Mouse (Mus musculus) embryonic stem cell, embryonic (primary cell): Measurements from ENCODE around the gene Cwf19l1.
"Not testable (repeated sequence)": the region's sequence is repeated elsewhere in the genome, so short reads cannot be mapped to it uniquely, and the experiment has no call there.

Source experiments
- CTCF ChIA-PET, 4 experiments: fragments of 300-600 bp in 2 of 4; fragments of 350-600 bp in 2 of 4; sonication (Branson Sonifier 250); formaldehyde crosslinking; loops; one replicate each; lab custom pipeline; 2022; ENCODE audit warnings: inconsistent platforms in 2 of 4; lab: Charles Lee
- POLR2A ChIA-PET, 4 experiments: fragments of 300-600 bp in 2 of 4; fragments of 350-600 bp in 2 of 4; sonication (Branson Sonifier 250); formaldehyde crosslinking; loops; one replicate each; lab custom pipeline; 2022; ENCODE audit warnings: antibody characterized with exemption in 4 of 4, inconsistent platforms in 1 of 4; lab: Charles Lee

Gene Cwf19l1

DNA sequence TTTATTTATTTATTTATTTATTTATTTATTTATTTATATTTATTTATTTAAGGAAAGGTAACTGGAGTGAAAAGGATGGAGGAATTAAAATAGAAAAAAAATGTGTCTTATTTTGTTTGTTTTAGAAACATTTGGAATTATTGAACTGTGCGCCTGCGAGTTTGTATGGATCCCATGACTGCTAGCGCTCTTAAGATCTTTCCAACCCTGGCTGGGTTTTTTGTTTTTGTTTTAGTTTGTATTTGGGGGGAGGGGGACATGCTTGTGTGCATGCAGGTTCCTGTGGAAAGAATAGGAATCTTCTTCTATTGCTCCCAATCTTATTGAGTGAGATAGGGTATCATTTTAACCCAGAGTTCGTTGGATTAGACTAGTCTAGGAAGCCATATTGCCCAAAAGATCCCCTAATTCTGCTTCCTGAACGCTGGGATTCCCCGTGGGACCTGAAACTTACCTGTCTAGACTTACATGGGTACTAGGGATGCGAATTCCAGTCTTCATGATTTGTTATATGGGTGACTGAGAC, 347 bp upstream of the Cwf19l1 start:
- ChIA-PET CTCF (interaction anchor here in 2 of 4 experiments (0.6 to 1.3 kb wide), 2 partner anchors 24 to 1089 kb away, joined by 3 read pairs; no protein-coding TSS in a partner anchor), POLR2A (interaction anchor here in 3 of 4 experiments (0.6 to 1.8 kb wide), 19 partner anchors 9 to 461 kb away, joined by 3 to 12 read pairs (median 3); partner anchors contain the start of genes Chuk (in 3 of the 3), Bloc1s2 (in 2 of the 3) and Slc25a28 (in 1 of the 3))

DNA sequence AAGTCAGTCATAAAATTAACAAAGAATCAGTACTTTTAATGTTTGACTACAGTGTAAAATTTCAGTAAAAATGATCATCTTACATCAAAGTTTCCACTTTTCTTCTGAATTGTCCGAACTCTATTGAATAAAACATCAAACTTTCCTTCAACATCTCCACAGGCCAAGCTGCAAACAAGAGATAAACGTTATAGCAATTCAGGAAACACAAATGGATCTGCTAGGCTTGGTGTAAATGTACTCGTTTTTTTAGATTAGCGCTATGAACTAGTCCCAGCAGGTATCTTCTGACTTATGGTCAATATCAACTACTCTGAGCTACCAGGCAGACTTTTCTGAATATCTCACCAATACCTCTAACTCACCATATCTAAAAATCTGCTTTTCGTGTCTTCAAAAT, 2.8 kb downstream of the Cwf19l1 start:
- ChIA-PET POLR2A (interaction anchor here in 1 of 4 experiments (0.9 kb wide), 1 partner anchor 19 kb away, joined by 3 read pairs; no protein-coding TSS in a partner anchor), CTCF (no interaction called here)

DNA sequence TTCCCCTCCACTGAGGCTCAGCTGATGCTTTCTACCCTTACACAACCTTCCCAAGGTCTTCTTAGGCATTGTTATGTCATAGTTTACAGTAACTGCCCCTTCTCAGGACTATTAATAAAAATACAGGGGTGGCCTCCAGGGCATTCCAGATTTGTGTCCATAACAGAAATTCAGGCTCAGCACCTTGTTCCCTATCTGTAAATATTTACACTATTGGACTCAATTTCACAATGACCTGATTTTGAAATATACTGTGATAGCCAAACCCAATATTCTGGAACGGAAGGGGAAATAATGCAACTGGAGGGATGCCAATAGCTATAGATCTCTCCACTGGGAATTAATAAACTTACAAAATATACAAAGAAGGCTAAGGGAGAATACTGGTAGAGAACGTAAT, 7.1 kb downstream of the Cwf19l1 start:
- POLR2A ChIA-PET, result interaction anchor here in 1 of 4 experiments (0.8 to 1.5 kb wide), 5 partner anchors 10 to 21 kb away, joined by 3 to 7 read pairs (median 3); partner anchors contain the start of gene Chuk
- CTCF ChIA-PET, result no interaction called here

DNA sequence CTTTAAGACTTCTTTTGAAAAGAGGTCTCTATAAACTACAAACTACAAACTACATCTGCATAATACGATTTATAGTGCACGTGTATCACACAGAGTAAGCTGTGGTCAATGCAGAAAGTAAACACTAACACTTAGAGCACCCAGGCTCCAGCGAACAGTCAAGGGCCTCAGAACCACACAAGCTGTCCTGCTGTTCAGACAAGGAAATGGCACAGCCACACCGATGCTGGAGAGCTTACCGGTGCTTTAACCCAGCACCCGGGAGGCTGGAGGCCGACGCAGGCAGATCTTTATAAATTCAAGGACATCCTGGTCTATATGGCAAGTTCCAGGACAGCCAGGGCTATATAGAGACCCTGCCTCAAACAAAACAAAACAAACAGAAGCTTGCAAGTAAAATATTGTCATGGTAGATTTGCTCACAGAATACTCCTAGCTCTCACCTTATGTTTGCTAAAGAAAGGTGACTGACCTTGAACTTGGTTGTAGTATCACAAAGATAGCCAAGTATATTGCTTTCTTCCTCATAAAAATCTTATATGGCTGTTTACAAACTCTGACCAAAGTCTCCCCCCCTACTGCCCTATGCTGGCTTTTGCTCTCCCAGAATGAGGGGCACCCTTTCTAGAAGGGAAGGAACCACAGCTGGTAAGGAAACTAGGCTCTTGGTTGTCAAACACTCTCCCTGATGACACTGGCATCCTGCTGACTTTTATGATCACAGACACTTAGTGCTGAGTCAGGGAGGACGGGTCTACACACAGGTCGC, 7.8 kb downstream of the Cwf19l1 start:
- ChIA-PET CTCF (no interaction called here), POLR2A (interaction anchor here in 1 of 4 experiments (0.8 to 1.5 kb wide), 5 partner anchors 10 to 40 kb away, joined by 3 to 10 read pairs (median 3); partner anchors contain the start of gene Chuk)

DNA sequence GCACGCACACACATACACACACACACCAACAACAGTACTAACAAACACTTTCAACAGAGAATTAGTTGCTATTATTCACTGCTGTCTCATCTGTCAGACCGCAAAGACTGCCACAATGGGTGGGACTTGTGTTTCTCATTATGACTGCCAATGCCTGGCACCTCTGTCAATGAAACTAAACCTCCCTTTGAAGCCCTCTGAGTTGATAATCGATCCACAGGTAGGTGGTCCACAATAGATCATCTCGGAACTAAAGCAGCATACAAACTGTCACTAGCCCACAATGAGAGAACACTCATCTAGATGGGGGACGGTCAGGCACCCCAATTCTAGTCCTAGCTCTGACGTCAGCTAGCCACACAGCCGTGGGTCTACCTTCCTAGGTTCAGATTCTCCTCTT, 14.5 kb downstream of the Cwf19l1 start:
- CTCF ChIA-PET, result no interaction called here
- POLR2A ChIA-PET, result interaction anchor here in 1 of 4 experiments (0.6 to 2.4 kb wide), 3 partner anchors 14 to 1883 kb away, joined by 3 to 10 read pairs (median 3); partner anchors contain the start of gene Chuk

DNA sequence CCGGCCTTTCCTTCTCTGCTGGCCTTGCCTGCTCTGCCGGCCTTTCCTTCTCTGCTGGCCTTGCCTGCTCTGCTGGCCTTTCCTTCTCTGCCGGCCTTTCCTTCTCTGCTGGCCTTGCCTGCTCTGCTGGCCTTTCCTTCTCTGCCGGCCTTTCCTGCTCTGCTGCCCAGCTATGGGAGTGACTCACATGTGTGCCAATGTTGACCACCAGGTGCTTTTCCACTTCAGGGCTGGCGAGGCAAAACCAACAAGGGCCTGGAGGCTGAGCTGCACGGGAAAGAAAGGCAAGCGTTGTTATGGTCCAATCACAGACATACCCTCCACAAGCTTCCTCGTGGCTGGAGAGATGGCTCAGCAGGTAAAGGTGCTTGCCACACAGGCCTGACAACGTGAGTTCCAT, 15.0 kb downstream of the Cwf19l1 start:
- POLR2A ChIA-PET, result interaction anchor here in 2 of 4 experiments (0.6 to 1.6 kb wide), 4 partner anchors 11 to 1883 kb away, joined by 3 to 5 read pairs (median 4); partner anchors contain the start of gene Chuk (in 1 of the 2)
- CTCF ChIA-PET, result not testable (repeated sequence)

DNA sequence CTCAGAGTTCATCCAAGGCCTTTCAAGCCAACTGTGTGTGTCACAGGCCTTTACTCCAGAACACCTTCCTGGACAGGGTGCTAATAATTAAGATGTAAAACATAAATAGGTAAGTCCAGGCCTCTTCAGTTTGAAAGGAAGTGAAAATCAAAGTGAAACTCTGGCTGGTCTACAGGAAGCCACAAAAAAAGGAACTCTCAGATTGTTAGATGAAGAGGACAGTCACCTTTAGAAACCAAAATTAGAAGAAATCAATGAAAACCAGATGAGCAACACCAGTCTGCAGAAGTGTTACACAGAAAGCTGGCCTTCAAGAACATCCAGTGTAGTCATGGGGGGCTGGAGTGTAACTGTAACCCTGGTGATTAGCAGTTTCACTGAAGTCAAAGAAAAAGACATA, 17.9 kb downstream of the Cwf19l1 start:
- ChIA-PET CTCF (no interaction called here), POLR2A (interaction anchor here in 2 of 4 experiments (0.8 to 2.1 kb wide), 7 partner anchors 10 to 197 kb away, joined by 3 to 8 read pairs (median 3); partner anchors contain the start of genes Chuk (in 2 of the 2) and Cwf19l1 (in 1 of the 2))

DNA sequence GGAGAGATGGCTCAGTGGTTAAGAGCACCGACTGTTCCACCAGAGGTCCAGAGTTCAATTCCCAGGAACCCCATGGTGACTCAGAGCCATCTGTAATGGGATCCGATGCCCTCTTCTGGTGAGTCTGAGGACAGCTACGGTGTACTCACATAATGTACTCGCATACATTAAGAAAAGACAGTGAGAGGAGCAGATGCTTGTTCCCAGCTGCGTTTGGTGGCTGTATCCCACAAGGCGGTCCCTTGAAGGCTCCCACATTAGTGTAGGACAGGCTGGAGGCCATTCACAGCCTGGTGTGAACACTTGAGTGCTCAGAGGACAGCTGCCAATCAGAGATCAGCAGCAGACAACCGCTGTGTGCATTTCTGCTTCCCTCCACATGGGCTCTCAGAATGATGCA, 24.0 kb downstream of the Cwf19l1 start:
- CTCF ChIA-PET, result interaction anchor here in 3 of 4 experiments (0.6 to 1.3 kb wide), 4 partner anchors 24 to 273 kb away, joined by 3 read pairs; partner anchors contain the start of gene Cwf19l1 (in 1 of the 3)
- POLR2A ChIA-PET, result interaction anchor here in 3 of 4 experiments (0.5 to 2.4 kb wide), 8 partner anchors 8 to 465 kb away, joined by 3 to 10 read pairs (median 3); no protein-coding TSS in a partner anchor

DNA sequence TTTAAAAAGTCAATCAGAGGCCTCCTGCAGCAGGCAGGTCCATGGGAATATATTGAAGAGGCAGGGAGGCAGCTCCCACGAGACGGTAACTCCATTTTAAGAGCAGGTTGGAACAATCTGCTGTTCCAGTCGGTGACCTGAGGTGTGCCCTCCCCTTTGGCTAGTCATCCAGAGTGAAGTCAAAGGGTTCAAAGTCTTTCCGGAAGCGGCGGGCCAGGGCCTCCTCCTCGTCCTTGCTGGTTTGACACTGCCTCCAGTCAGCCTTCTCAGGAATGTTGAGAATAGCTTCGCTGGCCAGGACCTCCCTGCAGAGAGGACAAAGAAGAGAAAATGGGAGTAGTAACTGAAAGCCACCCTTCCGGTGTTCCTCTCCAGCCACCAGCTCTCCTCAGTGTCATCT, 25.3 kb downstream of the Cwf19l1 start:
- ChIA-PET CTCF (no interaction called here), POLR2A (interaction anchor here in 3 of 4 experiments (0.5 to 1.3 kb wide), 6 partner anchors 9 to 276 kb away, joined by 3 to 5 read pairs (median 3); partner anchors contain the start of gene Cwf19l1 (in 1 of the 3))

DNA sequence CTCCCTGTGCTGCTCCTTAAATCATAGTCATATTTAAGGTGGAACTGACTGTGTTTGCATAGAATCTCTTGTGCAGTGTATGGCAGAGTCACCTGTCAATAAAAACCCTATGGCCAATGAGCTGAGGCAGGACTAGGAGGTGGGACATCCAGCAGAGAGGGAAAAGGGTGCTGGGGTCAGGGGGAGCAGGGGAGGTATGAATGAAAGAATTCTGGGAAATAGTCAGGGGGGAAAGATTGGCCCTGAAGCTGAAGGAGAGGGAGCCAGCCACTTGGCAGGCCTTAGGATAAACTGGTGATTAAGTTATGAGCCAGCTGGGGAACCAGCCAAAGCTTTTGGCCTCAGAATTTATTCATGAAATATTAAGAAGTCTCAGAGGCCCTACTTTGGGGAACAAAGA, 26.7 kb downstream of the Cwf19l1 start:
- CTCF ChIA-PET, result interaction anchor here in 2 of 4 experiments (0.5 to 1.0 kb wide), 3 partner anchors 41 to 378 kb away, joined by 3 to 4 read pairs (median 3); no protein-coding TSS in a partner anchor
- POLR2A ChIA-PET, result interaction anchor here in 3 of 4 experiments (0.8 to 1.4 kb wide), 4 partner anchors 11 to 279 kb away, joined by 3 to 5 read pairs (median 4); partner anchors contain the start of gene Cwf19l1 (in 1 of the 3)

DNA sequence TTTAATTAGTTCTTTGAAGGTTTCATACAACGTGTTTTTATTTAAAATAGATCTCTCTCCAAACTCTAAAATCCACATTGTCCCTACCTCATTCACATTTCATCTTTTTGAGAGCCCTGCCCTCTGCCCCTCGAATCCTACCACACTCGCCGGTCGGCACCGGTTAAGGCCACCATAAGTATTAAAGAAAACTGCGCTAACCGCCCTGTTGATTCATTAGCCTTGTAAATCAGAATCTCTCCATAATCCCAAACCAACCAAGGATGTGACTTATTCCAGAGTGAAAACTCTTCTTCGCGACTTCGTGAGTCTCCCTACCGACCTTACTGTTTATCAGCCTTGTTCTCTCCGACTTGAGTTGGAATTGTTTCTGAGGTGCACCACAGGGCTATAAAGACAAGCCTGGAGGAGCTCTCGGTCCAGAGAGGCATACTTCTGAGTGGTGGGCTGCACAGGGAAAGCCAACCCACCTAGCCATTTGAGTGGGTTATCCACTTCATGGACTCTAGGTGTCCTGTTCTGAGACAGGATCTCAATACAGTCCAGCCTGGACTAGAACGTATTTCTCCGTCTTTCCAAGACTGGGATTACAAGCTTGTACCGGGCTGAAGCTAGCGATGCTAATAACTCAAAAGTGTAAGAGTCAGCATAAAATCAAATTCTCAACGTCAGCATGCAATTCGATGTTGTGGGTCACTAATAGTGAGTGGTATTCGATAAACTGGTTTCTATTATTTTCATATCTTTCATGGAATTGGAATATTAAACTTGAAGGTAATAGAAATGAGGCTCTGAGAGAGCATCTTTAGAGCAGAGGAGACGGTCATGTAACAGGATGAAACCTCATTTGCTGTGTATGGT, 27.8 kb downstream of the Cwf19l1 start:
- ChIA-PET CTCF (interaction anchor here in 1 of 4 experiments (1.6 kb wide), 1 partner anchor 148 kb away, joined by 4 read pairs; no protein-coding TSS in a partner anchor), POLR2A (interaction anchor here in 3 of 4 experiments (0.7 to 2.0 kb wide), 38 partner anchors 9 to 799 kb away, joined by 3 to 12 read pairs (median 4); partner anchors contain the start of genes Bloc1s2 (in 2 of the 3), Cpn1 (in 1 of the 3), Cwf19l1 (in 1 of the 3) and Slc25a28 (in 1 of the 3))

DNA sequence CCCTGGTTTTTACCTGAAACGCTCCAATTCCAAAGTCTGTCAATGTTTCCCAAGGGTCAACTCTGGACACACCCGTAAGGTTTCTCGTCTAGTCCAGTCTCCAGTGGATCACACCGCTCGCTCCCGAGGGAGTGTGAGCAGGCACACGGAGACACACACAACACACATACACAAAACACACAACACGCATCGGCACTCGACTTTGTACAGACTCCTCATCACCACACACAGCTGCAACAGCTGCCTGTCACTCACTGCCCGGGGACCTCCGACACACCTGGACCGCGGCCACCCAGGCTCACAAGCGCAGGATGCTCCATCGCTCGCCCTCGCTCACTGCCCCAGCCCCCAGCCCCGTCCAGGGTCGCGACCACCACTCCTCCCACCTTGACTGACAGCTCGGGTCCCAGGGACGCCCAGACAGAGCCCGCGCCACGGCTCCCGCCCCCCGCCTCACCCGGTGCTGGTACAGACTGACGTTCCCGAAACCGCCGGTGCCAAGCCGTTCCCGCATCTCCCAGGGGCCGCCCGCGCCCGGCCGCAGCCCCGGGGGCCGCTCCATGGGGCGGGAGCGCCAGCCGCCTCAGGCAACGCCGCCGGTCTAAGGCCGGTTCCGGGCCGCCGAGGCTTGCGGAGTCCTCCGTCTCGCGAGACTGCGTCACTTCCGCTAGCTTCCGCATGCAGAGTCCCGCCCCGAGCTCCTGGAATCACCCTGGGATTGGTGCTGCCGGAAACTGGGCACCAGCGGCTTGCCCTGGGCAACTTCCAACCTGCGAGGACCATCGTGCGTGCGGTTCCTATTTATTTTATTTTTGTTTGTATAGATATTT, 28.6 kb downstream of the Cwf19l1 start, which contains the start of gene Chuk:
TSS of gene Chuk (minus strand) at position 650 of the 830 bp plus-strand sequence.
- ChIA-PET POLR2A (interaction anchor here in 3 of 4 experiments (0.6 to 2.0 kb wide), 43 partner anchors 8 to 800 kb away, joined by 3 to 12 read pairs (median 4); partner anchors contain the start of genes Bloc1s2 (in 2 of the 3), Cwf19l1 (in 2 of the 3), Cpn1 (in 1 of the 3) and Slc25a28 (in 1 of the 3)), CTCF (interaction anchor here in 2 of 4 experiments (0.6 to 1.6 kb wide), 2 partner anchors 147 to 192 kb away, joined by 3 to 4 read pairs; no protein-coding TSS in a partner anchor)

DNA sequence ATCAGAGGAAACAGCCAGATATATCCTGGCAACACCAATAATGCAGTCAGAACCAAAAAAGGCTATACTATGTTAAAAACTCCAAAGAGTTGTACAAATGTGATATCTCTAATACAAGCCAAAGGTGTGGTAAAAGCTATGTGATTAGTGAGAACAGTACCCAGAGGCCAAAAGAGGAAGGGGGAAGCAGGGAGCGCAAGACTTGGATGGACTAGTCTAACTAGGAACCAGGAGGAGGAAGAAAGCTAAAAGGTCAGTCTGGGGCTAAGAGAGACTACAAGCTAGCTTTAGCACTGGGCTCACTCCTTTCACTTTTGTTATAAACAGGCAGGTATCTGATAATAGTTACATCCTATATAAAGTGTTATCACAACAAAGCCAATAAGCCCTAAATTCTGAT, 31.3 kb downstream of the Cwf19l1 start:
- ChIA-PET CTCF (no interaction called here), POLR2A (interaction anchor here in 2 of 4 experiments (0.9 to 2.1 kb wide), 2 partner anchors 9 to 13 kb away, joined by 3 to 7 read pairs; no protein-coding TSS in a partner anchor)

DNA sequence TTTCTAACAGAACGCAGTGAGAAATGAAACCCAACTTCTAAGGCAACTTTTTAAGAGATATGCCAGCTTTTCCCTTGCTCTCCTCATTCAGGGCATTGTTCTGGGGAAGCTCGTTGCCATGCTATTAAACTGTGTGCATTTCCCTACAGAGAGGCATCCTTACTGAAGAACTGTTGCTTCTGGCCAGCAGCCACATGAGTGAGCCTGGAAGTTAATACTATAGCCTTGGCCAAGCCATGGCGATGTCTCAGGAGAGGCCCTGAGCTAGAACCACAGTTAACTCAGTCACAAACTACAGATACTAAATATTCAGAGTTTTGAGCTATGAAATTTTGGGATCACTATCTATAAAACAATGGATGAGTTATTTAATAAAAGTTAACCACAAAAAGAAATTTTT, 32.7 kb downstream of the Cwf19l1 start:
- POLR2A ChIA-PET, result interaction anchor here in 3 of 4 experiments (0.7 to 1.8 kb wide), 9 partner anchors 9 to 209 kb away, joined by 3 to 7 read pairs (median 3); no protein-coding TSS in a partner anchor
- CTCF ChIA-PET, result interaction anchor here in 1 of 4 experiments (0.6 kb wide), 1 partner anchor 237 kb away, joined by 9 read pairs; no protein-coding TSS in a partner anchor

DNA sequence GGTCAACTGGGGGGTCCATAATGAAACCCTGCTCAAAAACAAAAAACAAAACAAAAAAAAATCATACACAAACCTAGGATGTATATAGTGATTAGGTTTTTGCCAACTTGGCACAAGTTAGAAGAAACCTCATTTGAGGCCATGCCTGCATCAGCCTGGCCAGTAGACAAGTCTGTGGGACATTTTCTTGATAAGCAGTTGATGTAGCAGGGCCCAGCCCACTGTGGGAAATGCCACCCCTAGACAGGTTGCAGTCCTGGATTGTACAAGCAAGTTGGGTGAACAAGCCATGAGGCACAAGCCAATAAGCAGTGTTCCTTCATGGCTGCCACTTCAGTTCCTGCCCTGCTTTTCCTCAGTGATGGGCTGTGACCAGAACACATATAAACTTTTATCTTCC, 34.8 kb downstream of the Cwf19l1 start:
- CTCF ChIA-PET, result no interaction called here
- POLR2A ChIA-PET, result interaction anchor here in 1 of 4 experiments (0.8 kb wide), 1 partner anchor 9 kb away, joined by 3 read pairs; no protein-coding TSS in a partner anchor

DNA sequence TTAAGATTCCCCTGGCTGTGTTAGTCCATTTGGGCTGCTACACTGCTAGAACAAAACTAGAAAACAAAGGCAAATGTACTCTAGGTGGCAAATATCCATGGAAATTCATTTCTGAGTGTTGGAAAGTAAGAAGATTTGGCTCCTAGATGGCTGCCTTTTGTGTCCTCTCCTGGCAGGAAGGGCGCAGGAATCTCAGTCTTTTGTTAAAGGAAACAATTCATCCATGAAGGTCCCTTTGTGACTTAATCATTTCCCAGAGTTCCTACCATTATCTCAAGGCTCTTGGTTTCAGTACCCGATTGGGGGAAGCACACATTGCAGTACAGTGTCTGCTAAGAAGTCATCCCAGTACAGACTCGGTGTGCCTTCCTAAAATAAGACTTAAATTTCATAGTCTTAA, 49.4 kb downstream of the Cwf19l1 start:
- ChIA-PET CTCF (no interaction called here), POLR2A (interaction anchor here in 1 of 4 experiments (0.9 to 1.2 kb wide), 2 partner anchors 8 to 10 kb away, joined by 3 read pairs; no protein-coding TSS in a partner anchor)
